Mouse (Mus musculus) embryo, embryonic 11 days (tissue): ENCODE measurements around the gene Tmem59l.

ENCODE experiments used
- DNase-seq: peaks from one replicate; pipeline ENCODE4 v3.0.0-alpha.2; 2015

Tmem59l gene

DNA sequence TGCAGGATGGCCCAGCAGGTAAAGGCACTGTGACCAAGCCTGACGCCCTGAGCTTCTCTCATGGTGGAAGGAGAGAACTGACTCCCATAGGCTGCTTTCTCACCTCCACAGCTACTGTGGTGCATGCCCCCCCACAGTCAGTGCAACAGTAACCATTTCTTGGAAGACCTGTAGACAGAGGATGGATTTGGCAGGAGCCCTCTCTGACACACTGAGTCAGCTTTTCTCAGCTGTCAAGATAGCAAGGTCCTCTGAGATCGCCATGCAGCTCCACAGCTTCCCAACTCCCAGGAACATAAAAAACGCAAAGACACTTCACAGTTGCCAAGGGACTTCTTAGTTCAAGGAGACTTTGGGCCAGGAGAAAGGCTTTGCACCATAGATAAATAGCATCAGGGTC lies 28.7 kb downstream of the Tmem59l start:
- no peak for DNase-seq

DNA sequence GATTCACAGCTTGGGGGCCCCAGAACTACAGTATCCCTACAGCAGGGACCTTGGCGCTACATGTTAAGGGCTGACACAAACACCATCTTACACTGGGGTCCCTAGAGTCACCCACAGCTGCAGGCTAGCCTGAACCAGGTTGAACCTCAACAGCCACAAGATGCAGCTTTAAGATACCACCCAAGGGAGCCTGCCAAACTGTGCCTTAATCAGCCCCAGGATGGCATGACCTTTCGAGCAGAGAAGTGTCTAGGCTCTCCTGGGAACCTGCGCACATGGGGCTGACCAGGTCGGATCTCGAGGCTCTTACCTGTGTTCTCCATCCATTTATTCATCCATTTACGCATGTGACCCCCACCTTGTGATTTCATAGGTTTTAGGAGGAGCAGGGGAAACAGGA lies 29.3 kb downstream of the Tmem59l start:
- DNase-seq, result no peak

DNA sequence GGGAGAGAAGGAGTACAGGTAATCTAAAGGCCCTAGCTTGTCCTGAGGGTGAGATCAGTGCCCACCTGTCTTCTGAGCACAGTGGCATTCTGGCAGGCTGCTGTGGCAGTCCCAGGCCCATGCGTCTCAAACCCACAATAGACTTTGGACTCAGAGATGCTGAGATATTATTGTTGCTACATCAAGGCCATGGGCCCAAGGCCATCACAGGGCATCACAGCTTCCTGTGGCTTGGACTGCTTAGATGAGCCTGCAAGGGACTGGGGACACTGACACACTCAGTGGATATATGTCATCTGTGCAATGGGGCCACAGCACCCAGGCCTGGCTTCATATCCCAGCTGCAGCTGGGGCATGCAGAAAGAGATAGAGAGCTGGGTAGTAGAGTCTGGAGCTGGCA lies 30.2 kb downstream of the Tmem59l start:
- DNase-seq, result no peak

DNA sequence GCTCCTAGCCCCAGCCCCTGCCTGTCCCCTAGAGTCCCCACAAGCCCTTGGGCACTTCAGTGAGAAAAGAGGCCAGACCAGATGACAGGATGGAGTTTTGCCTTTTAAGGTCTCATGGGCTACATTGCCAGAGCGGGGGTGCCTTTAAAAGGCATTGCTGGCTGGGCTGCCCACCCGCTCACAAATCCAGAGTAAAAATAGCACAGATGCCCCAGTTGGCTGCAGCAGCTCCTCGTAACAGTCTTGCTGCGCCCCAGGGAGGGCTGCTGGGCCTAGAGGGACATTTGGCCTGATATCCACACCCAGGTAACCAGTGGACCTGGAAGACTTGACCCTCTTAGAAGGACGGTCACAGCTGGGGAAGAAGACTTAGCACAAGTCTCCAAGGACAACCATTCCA lies 33.3 kb downstream of the Tmem59l start:
- DNase-seq, result no peak

DNA sequence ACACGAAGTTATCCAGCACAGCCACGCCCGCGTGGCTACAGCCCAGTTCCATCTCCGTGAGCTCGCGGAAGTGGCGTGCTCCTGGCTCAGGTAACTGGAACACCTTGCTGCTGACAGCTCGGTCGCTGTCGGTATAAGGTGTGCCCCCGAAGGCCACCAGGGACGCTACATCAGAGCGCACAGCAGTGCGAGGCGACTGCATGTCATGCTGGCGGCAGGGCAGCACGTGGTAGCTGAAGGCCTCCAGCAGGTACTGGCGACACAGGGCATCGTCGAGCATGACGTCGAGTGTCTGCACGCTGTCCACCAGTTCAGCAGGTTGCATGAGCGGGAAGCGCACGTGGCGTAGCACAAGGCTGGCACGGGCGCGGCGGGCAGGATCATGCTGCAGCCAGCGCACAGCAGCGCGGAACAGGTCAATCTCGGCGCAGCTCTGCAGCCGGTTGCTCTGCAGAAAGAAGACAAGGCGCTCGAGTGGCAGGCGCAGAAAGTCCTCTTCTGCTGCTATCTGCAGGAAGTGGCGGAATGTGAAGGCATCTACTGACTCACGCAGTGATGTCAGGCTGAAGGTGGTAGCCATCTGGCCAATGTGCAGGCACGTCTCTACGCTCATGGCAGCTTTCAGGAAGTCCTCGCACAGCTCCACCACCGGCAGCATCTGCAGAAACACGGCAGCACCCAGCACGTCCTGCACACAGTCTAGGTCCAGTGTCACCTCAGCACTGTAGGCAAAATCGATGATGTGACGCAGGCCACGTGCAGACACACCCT lies 34.8 kb downstream of the Tmem59l start:
- no peak for DNase-seq

DNA sequence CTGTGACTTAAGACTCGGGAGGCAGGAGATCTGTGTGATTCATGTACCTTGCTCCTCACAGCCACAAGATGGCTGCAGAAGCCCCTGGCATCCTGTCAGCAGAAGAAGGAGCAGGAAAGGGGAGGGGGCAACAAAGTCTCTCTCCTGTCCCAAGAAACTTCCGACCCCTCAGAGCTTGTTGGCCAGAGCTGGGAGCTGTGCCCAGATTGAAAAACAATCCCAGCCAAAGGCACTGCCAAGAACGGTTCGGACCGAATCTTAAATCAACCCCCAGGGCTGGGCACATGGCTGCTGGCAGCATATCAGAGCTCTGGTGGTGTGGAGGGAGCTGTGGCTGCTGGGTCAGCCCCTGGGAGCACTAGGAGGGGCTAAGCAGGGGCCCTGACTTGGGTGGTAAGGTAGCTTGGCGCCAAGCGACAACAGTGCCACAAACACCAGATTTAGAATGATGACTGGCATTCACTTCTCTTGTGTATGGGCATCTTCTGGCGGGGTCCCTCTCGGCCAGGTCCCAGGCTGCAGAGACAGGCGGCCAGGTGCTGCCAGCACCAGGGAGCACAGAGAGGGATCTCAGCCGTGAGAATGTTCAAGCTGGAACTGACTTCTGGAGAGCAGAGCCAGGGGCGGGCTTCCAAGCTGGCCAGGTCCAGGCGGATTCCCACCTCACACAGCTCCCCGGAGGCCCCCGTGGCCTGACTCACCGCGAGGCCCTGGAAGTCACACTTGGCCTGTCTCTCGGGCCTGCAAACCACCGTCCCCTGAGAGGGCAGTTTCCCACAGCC lies 39.3 kb downstream of the Tmem59l start:
- no peak for DNase-seq

DNA sequence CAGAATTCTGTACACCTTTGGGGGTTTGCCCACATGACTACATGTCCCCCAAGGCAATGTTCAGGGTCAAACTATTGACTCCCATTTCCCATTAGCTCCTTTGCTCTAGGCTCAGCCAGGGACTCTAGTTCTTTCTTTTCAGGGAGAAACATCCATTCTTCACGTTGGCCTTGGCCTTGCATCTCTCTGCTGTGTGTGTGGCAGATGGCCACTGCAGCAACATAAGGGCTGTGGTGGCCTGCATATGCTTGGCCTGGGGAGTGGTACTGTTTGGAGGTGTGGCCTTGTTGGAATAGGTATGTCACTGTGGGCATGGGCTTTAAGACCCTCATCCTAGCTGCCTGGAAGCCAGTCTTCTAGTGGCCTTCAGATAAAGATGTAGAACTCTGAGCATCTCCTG lies 41.2 kb downstream of the Tmem59l start:
- no peak for DNase-seq

DNA sequence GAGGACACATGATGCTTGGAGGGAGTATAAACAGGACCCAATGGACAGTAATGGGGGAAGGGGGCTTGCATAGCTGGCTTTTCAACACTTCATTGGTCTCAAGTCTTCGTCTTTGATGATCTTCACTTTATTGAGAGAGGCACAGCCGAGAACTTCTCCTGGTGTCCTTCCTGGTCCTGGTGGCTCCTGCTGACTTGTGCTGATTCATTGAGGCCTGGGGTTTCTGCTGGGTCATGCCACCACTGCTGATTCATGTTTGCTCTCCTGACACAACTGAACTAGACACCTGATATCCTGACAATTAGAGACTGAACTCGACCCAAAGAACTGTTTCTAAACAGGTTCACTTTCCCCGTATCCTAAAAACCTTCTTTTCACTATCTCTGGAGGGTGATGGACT lies 43.8 kb downstream of the Tmem59l start:
- no peak for DNase-seq

DNA sequence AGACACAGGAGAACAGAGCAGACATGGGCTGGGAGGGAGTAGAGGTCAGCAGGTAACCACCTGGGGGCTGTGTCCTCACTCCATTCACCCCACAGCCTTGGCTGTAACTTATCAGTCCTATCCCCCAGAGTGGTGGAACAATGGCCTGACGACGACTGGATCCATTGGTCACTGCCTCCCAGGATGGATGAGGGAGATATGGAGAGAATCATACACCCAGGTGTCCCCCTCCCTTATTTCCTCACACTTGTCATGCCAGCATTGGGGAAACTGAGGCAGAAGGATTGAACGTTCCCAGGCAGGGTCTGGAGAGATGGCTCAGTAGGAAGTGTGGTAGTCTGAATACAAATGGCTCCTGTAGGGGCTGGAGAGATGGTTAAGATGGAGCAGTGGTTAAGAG lies 45.6 kb downstream of the Tmem59l start:
- DNase-seq, result no peak

DNA sequence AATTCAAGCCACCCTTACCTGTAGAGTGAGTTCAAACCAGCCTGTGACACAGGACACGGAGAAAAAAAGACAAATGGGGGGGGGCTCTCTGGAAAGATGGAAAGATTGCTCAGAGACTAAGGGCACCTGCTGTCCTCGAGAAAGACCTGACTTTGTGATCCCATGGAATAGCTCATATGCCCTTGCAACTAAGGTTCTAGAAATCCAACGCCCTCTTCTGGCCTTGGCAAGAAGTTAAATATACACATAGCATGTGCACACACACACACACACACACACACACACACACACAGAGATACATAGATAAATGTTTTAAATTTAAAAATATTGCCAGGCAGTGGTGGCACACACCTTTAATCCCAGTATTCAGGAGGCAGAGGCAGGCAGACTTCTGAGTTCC lies 46.9 kb downstream of the Tmem59l start:
- DNase-seq, result no peak

DNA sequence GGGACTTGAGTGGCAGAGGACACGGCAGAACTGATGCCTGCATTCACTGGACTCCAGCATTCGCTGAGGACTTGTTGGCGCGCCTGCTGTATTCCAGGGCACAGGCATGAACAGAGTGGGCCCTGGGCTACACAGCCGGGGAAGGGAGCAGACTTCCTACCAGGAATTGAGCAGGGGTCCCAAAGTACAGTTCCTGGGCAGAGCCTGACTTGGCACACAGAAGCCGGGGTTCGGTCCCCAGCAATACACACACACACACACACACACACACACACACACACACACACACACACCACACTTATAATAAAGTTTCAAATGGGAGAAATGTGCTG lies 47.3 kb downstream of the Tmem59l start:
- DNase-seq, result no peak

DNA sequence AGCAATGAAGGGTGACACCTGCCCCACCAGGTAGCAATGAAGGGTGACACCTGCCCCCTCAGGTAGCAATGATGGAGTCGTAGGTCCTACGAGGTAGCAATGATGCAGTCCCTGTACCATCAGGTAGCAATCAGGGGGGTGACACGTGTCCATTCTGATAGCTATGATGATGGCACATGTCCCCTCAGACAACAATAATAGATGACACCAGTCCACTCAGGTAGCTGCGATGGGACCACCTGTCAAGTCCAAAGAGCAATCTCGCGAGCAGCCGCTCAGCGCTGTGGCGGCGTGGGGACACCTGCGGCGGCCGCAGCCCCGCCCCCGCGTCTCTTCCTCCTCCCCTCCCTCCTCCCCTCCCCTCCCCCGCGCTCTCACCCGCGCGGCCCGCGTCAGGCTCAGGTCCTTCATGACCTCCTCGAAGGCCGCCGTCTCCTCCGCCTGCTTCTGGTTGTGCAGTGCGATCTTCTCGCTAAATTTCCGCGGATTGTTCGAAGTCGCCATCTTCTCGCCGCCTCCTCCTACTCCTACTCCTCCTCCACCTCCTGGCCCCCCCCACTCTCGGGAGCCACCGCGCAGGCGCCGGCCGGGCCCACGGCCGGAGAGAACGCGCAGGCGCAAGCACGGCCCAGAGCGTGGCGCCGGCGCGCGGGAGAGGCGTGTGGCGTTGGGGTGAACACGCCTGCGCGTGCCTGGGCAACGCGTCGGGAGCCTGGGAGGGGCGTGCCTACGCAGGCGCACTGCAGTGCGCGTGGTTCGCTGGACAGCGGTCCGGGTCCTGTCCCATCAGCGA lies 47.9 kb downstream of the Tmem59l start, which contains the start of gene Crtc1:
Crtc1 (minus strand) TSS at position 525 of the 793 bp plus-strand sequence.
- DNase-seq, result peak; percentile 98

DNA sequence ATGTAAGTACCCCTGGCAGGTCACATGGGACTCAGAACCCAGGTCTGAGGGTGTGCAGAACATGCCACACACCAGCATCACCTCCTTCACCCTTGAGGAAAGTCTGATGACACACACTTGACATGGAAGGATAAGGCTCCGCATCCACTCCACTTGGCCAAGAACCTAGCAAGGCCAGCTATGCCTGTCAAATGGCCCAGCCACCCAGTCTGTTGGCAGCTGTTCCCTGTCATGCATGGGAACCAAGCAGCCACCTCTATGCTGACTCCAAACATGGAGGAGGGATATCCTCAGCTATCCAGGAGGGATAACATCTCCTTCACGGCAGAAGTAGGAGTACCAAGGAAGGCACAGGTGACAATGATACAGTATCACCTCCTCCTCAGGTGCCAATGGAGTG lies 48.7 kb downstream of the Tmem59l start:
- no peak for DNase-seq

DNA sequence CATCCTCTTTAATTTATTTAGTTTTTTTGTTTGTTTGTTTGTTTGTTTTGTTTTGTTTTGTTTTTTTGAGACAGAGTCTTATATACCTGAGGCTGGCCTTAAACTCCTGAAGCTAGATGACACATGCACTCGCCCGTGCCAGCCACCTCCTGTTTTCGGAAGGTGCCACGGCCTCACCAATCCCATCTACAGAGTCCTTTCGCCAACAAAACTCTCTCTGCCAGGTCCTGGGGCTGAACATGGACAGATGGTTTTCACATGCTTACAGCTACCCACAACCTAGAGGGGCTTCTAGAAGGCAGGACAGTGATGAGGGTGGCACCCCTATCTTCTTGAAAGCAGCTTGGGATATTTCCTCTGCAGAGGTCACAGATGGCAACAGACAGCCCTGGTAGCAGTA lies 52.0 kb downstream of the Tmem59l start:
- DNase-seq, result no peak
